Mouse (Mus musculus) heart, postnatal 14 days (tissue): ENCODE results near the gene Pdcd5. TPM values are rescaled to one million over a fixed set of nuclear protein-coding genes. Genes with fewer than 3 reads are reported as not detected.

ENCODE experiments used
- DNase-seq, 2 experiments: peaks; one replicate each; pipeline ENCODE4 v3.0.0; 2021 to 2022
- intact Hi-C: fragments of 180-260 bp; cut with DNase I; formaldehyde crosslinking; loops from one replicate; pipeline ENCODE4 v1.15.1; 2025
- total RNA-seq, 2 experiments: library from RNA; stranded (reverse); gene quantifications; 2 replicates each; pipeline ENCODE4 v1.2.3; 2021

Gene Pdcd5
- total RNA-seq, 2 experiments from 2014 or later, result 90.2 to 92.2 TPM

- DNase-seq, result no peak
- intact Hi-C loops, result no loop called here
Measured at GRCm38 (mm10) chr7:35648239-35649069, 1.1 kb upstream of the Pdcd5 start.

- intact Hi-C loops, result no loop called here
- DNase-seq, result peak in 1 of 2 experiments; percentile 35
Measured at GRCm38 (mm10) chr7:35646317-35647081, 822 bp downstream of the Pdcd5 start.

- intact Hi-C loops, result no loop called here
- no peak for DNase-seq
Measured at GRCm38 (mm10) chr7:35640072-35640471, 7.2 kb downstream of the Pdcd5 start.

- intact Hi-C loops, result loop anchor here (2.0 kb wide), 1 partner anchor 90 kb away; no protein-coding TSS in a partner anchor
- no peak for DNase-seq
Measured at GRCm38 (mm10) chr7:35636874-35637273, 10.4 kb downstream of the Pdcd5 start.

GRCm38 (mm10) chr7:35636229-35636628 lies 11.1 kb downstream of the Pdcd5 start:
- intact Hi-C loops, result loop anchor here (2.0 kb wide), 1 partner anchor 89 kb away; no protein-coding TSS in a partner anchor
- DNase-seq, result peak; percentile 17 to 50

GRCm38 (mm10) chr7:35628496-35628895 lies 18.8 kb downstream of the Pdcd5 start:
- DNase-seq, result peak; percentile 21 to 22
- intact Hi-C loops, result no loop called here

GRCm38 (mm10) chr7:35627371-35627770 lies 19.9 kb downstream of the Pdcd5 start:
- no peak for DNase-seq
- intact Hi-C loops, result no loop called here

- intact Hi-C loops, result no loop called here
- DNase-seq, result no peak
Measured at GRCm38 (mm10) chr7:35626038-35626437, 21.3 kb downstream of the Pdcd5 start.

- DNase-seq, result no peak
- intact Hi-C loops, result no loop called here
Measured at GRCm38 (mm10) chr7:35622626-35623025, 24.7 kb downstream of the Pdcd5 start.

GRCm38 (mm10) chr7:35617513-35617912 lies 29.8 kb downstream of the Pdcd5 start:
- intact Hi-C loops, result no loop called here
- DNase-seq, result no peak

GRCm38 (mm10) chr7:35609245-35609644 lies 38.1 kb downstream of the Pdcd5 start:
- intact Hi-C loops, result no loop called here
- no peak for DNase-seq

GRCm38 (mm10) chr7:35606816-35607215 lies 40.5 kb downstream of the Pdcd5 start:
- intact Hi-C loops, result no loop called here
- no peak for DNase-seq

GRCm38 (mm10) chr7:35602766-35603165 lies 44.6 kb downstream of the Pdcd5 start:
- intact Hi-C loops, result no loop called here
- no peak for DNase-seq

GRCm38 (mm10) chr7:35601106-35601505 lies 46.2 kb downstream of the Pdcd5 start:
- no peak for DNase-seq
- intact Hi-C loops, result no loop called here

- no peak for DNase-seq
- intact Hi-C loops, result no loop called here
Measured at GRCm38 (mm10) chr7:35600031-35600430, 47.3 kb downstream of the Pdcd5 start.

- intact Hi-C loops, result no loop called here
- DNase-seq, result no peak
Measured at GRCm38 (mm10) chr7:35599492-35599891, 47.8 kb downstream of the Pdcd5 start.

- intact Hi-C loops, result no loop called here
- no peak for DNase-seq
Measured at GRCm38 (mm10) chr7:35594311-35594710, 53.0 kb downstream of the Pdcd5 start.
